Mouse (Mus musculus): ENCODE measurements around the gene Syvn1.

Gene Syvn1

DNA sequence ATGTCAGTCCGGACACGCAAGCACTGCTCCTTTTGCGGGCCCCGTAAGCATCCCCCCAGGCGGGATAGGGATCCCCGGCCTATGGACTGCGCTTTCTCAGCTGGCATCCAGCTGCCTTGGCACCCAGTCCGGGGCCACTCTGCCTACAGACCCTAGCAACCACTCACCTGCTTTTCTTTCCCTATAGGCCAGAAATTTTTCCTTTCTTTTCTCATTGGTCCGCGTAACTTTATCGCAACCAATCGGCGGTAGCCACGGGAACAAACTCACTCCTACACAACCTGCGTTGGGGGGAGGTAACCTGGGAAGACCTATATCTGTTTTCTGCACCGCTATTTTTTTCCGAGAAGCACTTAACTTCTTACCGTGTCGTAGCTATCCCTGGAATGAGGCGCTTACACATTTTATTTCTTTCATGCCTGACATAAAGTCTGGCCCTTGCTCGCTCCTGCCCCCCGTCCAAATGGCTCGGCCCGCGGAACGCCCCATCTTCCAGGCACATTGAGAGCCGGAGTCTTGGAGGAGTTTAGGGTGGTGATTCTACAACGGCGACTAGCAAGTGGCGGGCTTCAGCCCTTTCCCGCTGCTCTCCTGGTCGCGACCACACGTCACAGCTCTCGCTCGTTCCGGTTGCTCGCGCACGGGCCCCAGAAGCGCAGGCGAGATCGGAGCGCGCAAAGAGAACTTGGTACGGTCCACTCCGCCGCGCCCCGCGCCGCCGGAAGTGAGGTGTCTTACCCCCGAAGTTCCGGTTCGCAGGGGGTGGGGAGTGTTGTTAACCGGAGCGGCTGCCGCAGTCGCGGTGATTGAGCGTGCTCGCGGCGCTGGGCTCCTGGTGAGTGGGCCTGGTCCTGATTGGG lies at the start of gene Syvn1:
Gene Syvn1 (plus strand): TSS at position 283 of the 860 bp plus-strand sequence.
- DNase-seq (ENCODE audit: low read depth, low spot score) = peak; percentile 98

DNA sequence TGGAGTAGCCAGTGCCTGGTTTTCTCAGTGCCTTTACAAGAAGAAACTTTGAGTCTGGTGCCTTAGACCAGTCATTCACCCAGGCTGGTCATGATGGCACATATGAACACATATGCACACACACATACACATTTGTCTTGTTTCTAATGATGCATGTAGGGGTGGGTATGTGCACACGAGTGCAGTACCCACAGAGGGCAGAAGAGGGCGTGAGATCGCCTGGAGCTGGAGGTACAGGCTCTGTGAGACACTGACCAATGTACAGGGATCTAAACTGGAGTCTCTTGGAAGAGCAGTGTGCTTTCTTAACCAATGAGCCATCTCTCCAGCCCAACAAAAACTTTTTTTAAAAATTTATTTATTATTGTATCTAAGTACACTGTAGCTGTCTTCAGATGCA lies 48.2 kb upstream of the Syvn1 start:
- no peak for DNase-seq (ENCODE audit: low read depth, low spot score)

DNA sequence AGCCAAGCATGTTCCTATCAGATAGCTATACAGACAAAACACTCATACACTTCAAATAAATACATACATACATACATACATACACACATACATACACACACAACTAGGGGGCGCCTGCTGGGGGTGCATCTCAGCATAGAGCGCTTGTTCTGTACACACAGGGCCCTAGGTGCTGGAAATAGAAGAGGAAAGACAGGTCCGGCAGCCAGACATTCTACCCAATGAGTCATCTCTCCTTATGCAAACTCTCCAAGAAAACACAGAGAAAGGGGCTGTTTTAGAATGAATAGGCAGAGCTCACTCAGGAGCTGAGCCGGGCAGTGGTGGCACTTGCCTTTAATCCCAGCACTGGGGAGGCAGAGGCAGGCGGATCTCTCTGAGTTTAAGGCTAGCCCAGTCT lies 46.4 kb upstream of the Syvn1 start:
- DNase-seq (ENCODE audit: low read depth, low spot score) = peak; percentile 58

DNA sequence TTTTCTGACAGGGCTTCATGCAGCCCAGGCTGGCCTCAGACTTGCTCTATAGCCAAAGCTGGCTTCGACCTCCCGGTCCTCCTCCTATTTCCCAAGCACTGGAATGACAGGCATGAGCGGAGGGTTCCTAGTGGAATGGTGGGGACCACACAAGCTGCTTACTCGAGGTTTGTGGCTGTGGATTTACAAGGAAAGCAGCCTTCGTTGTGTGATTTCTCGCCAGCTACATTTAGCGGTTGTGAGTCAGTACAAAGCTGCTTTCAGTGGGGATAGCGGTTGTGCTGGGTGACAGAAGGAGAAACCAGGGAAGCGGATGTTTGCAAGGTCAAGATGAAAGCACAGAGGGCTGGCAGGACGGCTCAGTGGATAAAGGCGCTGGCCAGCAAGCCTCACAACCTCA lies 40.8 kb upstream of the Syvn1 start:
- peak; percentile 39 for DNase-seq (ENCODE audit: low read depth, low spot score)

DNA sequence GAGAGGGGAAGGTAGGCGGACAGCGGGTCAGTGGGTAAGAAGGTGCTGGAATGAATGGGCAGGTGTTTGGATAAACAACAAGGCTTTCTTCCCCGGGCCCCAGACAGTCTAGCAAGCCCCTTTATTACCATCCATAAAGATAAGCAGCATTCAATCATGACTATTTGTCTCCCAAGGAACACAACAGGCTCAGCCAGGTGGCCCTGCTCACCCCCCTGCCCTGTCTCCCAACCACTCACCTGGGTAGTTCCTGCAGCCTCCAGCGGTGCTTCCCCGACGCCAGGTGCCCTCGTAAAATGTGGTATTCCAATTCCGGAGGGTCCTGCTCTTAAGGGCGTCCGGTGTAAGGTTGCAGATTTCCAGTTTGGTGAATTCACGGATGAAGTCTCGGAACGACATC lies 39.4 kb upstream of the Syvn1 start:
- DNase-seq (ENCODE audit: low read depth, low spot score) = no peak

DNA sequence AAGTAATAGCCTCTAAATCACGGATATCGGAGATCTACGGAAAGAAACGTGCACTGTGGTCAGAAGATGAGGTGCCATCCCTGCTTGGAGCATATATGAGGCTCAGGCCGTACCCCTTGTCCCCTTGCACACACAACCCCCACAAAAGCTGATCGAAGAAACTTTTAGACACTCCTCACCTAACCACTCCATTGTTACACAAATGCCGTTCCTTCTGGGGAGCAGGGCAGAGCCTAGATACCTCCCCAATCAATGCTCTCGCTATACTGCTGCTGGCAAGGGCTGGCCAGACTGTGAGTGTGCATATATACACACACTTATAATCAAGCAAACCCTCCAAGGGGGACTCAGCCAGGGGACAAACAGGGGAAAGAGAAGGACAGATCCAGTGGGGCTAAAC lies 37.2 kb upstream of the Syvn1 start:
- DNase-seq (ENCODE audit: low read depth, low spot score) = no peak

DNA sequence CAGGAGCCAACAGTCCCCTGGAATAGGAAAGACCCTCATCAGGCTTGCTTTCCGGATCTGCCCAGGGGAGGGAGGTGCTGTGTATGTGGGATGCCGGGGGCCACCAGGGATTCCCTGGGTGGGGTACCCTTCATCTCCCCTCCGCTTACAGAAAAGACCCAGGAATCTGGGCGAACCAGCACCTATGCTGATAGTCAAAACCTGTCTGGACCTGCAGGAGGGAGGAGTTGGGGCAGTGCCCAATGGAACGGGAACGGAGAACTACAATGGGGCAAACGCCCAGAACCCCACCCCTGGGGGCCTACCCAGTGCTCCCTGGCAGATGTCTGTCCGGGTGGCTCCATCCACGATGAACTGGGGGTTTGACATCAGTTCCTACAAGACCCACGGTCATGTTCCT lies 32.7 kb upstream of the Syvn1 start:
- DNase-seq (ENCODE audit: low read depth, low spot score) = no peak

DNA sequence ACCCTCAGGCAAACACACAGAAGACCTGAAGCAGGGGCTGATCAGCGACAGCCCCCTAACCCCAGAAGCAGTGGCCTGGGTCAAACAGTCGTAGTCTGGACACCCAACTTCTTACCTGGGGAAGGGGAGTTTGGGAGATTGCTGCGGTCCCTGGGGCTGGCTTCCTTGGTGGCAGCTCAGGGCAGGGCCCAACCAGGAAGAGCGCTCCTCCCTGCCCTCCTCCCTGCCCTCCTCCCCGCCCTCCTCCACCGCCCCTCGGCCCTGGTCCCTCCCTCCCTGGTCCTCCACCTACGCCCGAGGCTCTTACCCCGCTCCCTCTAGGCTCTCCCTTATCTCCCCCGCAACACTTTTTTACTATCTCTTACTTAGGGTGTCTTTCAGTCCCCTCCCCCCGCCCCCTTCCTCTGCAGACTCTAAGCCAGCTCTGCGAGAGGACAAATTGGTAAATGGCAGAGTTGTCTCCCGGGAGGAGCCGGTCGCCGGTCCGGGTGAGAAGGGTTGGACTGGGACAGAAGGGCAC lies 31.3 kb upstream of the Syvn1 start:
- peak; percentile 66 for DNase-seq (ENCODE audit: low read depth, low spot score)

DNA sequence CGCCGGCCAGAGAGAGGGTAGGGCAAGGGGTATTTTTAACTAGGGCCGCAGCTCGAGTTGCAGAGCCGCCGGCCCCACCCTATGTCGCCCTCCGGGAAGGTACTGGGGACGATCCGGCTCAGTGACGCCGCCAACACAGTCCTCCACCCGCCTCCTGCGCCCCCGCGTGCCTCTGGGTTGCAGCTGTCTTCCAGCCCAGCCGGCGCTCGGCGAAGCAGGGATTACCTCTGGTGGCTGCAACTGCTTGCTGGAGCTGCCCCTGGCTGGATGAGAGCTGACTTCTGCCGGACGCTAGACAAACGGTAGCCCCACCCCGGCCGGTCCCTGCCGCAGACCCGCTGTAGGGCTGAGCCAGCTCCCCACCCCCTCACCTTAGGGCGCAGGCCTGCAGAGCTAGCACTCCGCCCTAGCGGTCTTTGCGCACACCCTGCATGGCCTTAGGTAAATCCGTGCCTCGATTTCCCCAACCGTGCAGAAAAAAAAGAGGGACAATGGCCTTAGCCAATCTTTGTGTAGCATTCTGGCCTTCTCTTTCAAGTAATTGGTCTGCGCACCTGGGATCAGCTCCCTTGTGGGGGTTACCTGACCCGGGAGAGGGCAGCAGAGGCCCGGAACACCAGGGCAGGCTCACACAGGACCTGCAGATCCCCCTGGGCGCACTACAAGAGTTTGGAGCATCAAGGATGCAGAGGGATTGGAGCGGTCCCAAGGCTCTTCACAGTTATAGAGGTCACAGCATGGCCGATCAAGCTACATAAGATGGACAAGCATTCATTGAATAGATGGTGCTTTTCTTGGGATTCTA lies 30.7 kb upstream of the Syvn1 start, which contains the start of gene Capn1:
Gene Capn1 (minus strand): TSS at position 387 of the 805 bp plus-strand sequence.
- DNase-seq (ENCODE audit: low read depth, low spot score) = peak; percentile 78

DNA sequence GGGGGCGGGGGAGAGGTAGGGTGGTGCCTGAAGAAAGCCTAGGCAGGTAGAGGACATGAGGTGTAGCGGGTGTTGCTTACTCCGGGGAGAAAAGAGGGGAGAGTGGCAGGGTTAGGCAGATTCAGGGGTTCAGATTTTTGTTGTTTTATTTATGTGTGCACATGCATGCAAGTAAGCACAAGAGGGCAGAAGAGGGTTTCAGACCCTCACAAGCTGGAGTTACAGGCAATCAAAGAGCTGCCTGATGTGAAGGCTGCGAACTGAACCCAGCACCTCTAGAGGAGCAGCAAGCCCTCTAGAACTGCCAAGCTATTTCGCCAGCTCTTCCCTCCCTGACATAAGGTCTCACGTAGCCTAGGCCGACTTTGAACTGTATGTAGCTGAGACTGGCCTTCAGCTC lies 29.8 kb upstream of the Syvn1 start:
- DNase-seq (ENCODE audit: low read depth, low spot score) = peak; percentile 67

DNA sequence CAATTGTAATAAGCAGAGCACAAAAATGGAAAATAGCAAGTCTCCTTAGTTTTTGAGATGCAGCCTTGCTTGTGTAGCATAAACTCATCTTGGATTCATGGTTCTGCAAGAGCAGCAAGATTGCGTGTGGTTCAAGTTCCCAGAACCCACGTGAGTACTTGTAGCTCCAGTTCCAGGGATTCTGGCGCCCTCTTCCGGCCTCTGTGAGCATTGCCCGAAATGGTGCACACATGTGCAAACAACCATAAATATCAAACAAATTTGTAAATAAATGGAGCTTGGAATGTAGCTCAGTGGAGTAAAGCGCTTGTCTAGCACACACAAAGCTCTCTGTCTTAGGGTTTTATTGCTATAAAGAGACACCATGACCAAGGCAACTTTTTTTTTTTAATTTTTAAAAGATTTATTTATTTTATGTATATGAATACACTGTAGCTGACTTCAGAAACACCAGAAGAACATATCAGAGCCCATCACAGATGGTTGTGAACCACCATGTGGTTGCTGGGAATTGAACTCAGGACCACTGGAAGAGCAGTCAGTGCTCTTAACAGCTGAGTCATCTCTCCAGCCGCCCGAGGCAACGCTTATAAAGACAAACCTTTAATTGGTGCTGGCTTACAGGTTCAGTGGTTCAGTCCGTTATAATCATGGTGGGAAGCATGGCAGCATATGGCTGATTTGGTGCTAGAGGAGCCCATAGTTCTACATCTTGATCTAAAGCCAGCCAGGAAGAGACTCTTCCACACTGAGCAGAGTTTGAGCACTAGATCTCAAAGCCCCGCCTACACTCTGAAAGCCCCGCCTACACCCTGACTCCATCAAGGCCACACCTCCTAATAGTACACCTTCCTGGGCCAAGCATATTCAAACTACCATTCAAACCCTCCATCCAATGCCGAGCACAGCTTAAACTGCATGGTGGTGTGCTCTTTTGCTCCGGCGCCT lies 28.0 kb upstream of the Syvn1 start:
- DNase-seq (ENCODE audit: low read depth, low spot score) = peak; percentile 98

DNA sequence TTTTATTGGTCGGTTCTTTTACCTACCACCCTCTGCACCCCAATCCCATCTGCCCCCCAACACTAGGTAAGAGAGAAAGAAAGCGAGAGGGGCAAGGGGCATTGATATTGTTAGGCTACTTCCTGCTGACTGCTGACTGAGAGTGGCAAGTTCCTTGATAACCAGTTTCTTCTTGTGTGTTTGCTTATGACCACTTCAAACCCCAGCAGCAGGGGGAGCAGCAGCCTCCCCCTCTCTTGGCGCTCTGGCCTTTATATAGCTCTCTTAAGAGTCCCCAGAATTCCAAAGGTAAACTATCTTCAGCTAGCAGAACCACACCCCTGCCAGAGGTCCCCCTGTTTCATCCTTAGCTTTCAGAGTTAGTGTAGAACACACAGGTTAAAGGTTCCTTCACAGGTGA lies 26.1 kb upstream of the Syvn1 start:
- DNase-seq (ENCODE audit: low read depth, low spot score) = peak; percentile 43

DNA sequence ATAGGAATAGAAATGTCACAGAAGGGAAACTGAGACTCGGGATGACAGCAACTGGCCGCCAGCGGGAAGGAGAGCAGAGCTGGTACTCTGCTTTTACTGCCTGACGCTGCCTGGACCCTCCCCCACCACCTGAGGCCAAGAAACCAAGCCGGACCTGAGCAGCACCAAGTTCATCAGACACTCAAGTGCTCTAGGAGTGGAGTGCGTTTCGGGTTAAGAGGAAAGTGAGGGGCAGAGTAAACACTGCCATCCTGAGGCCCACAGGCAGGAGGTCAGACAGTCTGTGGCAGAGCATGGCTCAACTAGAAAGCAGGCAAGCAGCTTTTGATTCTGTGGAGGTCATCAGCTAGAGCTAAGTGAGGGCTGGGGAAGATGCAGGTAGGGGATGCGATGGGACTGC lies 23.3 kb upstream of the Syvn1 start:
- DNase-seq (ENCODE audit: low read depth, low spot score) = no peak

DNA sequence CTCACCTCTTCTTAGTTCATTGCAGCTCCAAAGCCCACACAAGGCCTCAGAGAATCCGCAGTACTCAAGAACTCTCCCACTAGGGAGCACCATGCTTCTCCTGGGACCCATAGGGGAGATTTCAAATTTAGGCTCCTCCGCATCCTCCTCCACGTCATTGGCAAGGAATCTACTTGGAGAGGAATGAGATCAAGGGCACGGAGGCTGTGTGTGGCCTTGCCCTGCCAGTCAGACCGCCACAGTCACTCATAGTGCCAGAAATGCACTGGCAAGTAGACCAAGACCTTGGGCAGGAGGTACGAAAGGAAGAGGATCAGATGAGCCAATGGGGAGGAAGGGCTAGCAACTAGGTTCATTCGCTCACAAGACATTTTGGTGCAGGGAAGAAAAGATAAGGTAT lies 22.4 kb upstream of the Syvn1 start:
- no peak for DNase-seq (ENCODE audit: low read depth, low spot score)

DNA sequence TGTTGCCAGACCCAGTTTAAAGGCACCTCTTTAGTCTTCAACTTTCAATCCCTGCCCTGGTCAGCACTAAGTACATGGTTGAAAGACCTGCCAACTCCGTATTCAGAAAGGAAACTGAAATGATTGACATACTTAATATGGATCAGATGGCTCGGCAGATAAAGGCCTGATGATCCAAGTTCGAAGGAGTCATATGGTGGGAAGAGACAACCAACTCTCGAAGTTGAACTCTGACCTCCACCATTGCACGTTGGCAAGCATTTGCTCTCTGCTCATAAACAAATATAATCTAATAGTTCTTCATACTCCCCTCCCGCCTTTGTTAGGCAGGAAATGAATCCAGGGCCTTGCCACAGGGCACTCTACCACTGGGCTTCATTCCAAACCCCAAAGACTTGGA lies 17.4 kb upstream of the Syvn1 start:
- DNase-seq (ENCODE audit: low read depth, low spot score) = peak; percentile 80

DNA sequence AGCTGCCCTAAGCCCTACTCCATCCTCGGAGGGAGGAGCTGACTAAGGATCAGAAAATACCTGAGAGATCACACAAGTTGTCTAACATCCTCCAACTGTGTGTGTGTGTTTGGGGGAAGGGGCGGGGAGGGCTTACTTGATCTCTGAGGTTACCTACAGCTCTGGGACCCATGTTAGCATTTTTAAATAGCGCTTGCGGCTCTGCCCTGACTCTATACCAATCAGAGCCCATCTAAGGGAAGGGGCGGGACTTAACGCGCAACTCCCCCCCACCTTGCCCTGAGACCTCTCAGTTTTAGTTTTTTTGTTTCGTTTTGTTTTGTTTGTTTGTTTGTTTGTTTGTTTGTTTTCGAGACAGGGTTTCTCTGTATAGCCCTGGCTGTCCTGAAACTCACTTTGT lies 16.9 kb upstream of the Syvn1 start:
- no peak for DNase-seq (ENCODE audit: low read depth, low spot score)

DNA sequence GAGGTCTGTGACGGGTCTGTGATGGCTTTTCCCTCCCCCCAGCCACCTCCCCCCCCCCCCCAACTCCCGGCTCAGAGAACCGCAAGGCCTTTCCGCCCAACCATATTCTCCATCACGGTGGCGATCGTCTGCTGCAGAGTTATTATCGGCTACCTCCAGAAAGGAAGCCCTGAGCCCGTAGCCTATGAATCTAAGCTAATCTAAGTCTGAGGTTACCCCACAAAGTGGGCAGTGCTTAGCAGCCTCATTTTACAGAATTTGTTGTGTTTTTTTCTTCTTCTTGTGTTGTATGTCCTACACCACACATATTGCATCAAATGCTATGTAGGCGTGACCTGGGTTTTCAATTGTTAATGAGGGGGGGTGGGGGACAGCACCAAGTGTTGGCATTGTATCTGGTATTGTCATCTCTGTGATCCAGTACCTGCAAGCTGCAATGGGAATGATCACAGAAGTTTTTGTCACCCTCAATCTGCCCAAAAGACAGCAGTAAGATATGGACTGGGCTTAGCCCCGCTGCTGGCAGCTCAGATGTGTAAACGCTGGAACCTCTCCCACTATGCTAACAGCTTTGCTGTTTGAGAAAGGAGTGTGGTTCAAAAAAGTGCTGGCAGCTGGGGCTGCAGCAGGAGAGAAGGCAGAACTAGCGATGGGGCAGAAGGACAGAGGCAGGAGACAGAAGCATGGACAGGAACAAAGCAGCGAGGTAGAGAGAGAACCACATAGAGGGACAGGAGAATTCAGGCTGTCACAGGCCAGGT lies 15.7 kb upstream of the Syvn1 start:
- DNase-seq (ENCODE audit: low read depth, low spot score) = no peak

DNA sequence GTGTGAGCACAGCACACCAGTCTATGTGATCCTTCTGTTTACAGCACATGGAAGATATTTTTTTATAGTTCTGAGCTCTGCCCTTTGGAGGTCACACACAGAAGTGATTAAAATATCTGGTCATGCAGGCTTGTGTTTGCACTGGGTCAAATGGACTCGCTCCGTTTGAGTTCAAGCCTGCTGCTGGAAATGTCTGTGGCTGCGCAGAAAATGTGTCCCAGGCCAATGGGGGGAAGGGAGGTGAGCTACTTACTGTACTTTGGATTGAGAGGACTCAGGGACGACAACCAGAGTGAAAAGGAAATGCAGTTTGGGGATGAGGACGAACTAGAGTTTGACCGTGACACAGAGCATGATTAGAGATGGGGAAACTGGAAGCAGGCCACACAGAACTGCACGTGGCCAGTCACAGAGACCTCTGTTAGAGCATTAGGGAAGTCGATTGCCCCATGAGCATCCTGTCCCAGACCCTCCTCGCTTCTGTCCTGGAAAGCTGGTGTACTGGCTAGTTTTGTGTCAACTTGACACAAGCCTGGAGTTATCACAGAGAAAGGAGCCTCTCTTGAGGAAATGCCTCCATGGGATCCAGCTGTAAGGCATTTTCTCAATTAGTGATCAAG lies 10.3 kb upstream of the Syvn1 start:
- DNase-seq (ENCODE audit: low read depth, low spot score) = no peak

DNA sequence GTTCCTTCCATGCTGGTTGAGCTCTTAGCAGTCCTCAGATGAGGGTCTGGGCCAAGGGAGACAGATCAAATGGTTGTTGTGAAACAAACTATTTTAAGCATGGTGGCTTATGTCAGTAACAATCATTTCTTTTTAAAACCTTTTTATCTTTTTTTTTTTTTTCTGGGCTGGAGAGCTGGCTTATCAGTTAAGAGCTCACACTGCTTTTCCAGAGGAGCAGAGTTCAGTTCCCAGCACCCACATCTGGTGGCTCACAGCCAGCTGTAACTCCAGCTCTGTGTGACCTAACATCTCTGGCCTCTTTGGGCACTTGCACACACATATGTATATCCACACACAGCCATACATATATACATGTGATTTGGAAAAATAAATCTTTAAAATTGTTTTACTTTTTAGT lies 8.7 kb upstream of the Syvn1 start:
- no peak for DNase-seq (ENCODE audit: low read depth, low spot score)

DNA sequence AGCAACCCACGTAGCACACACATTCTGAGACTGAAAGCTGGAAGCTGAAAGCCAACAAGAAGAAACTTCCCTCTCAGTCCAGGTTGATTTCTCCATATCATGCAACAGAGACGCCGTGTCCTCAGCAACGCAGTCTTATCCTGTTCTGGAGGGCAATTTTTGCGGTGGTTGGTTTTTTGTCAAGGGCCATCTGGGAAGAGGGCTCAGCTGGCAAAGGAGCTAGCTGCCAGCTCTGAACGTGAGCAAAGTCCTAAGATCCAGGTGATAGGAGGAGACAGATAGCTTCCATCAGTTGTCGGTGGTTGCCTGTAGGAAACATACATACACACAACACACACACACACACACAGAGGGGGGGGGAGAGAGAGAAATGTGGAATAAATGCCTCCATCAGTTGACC lies 8.1 kb upstream of the Syvn1 start:
- DNase-seq (ENCODE audit: low read depth, low spot score) = no peak

Data from 3T3-L1 (cell line).